8 mouse cellular contexts compared by ENCODE assay signal in genomic region chr7:4921824-4922482, GRCm38 (mm10). TPM values are rescaled to one million over a fixed set of nuclear protein-coding genes. Genes with fewer than 3 reads are reported as not detected.
A peak's percentile ranks its signal among the peaks of the same experiment; 100 is the strongest.
DNase-seq lines count a peak whose midpoint lies in the region; ATAC-seq and TF ChIP-seq lines count a peak whose summit lies in the region.

Nat14 (plus strand) TSS chr7:4922028.

- peak within 1 kb of the TSS; percentile 59 for H3K9ac ChIP-seq in forebrain, embryonic 11.5 days (ENCODE audit: low read length)
- peak within 1 kb of the TSS; percentile 73 for H3K9ac ChIP-seq in neural tube, embryonic 13.5 days

- no peak for DNase-seq in left cerebral cortex, adult 2 months (ENCODE audit: extremely low spot score in 1 of 2, low spot score in 2 of 2)
- no peak for DNase-seq in left cerebral cortex, adult 9 months (ENCODE audit: low spot score in 2 of 2)
- no peak for DNase-seq in forebrain, embryonic 11.5 days (ENCODE audit: low spot score)
- no peak for DNase-seq in layer of hippocampus, postnatal 36 days
- DNase-seq in cerebellum, adult 11 months, result no peak
- DNase-seq in c-Kit-positive CD71-positive TER-119-positive erythroid progenitor cells, embryonic 14.5 days (ENCODE audit: low spot score), result no peak
- DNase-seq in lung, postnatal 25 days (ENCODE audit: low spot score), result no peak

- intact Hi-C loops in left cerebral cortex, adult 2 months (cut with DNase I), result no loop called here

- H3K4me2 ChIP-seq in forebrain, embryonic 11.5 days (ENCODE audit: low read depth, low read length, severe bottlenecking), result peak within 1 kb of the TSS; percentile 81
- peak within 1 kb of the TSS; percentile 95 for H3K4me2 ChIP-seq in neural tube, embryonic 13.5 days

- peak within 1 kb of the TSS; percentile 59 for H3K4me3 ChIP-seq in left cerebral cortex, adult 2 months
- H3K4me3 ChIP-seq in forebrain, embryonic 11.5 days (ENCODE audit: low read depth, low read length), result peak within 1 kb of the TSS; percentile 31
- peak within 1 kb of the TSS; percentile 43 for H3K4me3 ChIP-seq in neural tube, embryonic 13.5 days

- no peaks in the 10 kb centered on the region for H3K27me3 ChIP-seq in forebrain, embryonic 11.5 days (ENCODE audit: control insufficient read depth, insufficient read depth, low read length)
- H3K27me3 ChIP-seq in neural tube, embryonic 13.5 days, result no peaks in the 10 kb centered on the region

- TF ChIP-seq CTCF in left cerebral cortex, adult 2 months (IDR thresholded peaks at IDR 0.05), result no peak

- peaks cover 43% of the 10 kb centered on the region for H3K4me1 ChIP-seq in forebrain, embryonic 11.5 days (replicated peaks; ENCODE audit: control insufficient read depth, insufficient read depth, low read length)
- H3K4me1 ChIP-seq in neural tube, embryonic 13.5 days (replicated peaks), result peaks cover 76% of the 10 kb centered on the region

- no peaks in the 10 kb centered on the region for H3K9me3 ChIP-seq in forebrain, embryonic 11.5 days (ENCODE audit: control insufficient read depth, low read length)
- no peaks in the 10 kb centered on the region for H3K9me3 ChIP-seq in neural tube, embryonic 13.5 days

- peak within 1 kb of the TSS; percentile 99 for H3K27ac ChIP-seq in left cerebral cortex, adult 2 months
- H3K27ac ChIP-seq in forebrain, embryonic 11.5 days (ENCODE audit: low read depth, low read length), result peak within 1 kb of the TSS; percentile 97
- peak within 1 kb of the TSS; percentile 99 for H3K27ac ChIP-seq in neural tube, embryonic 13.5 days (replicated peaks)

- H3K36me3 ChIP-seq in forebrain, embryonic 11.5 days (ENCODE audit: control insufficient read depth, insufficient read depth, low read length), result peaks cover 5% of the 10 kb centered on the region; the same call in 1 of the 2 replicates
- H3K36me3 ChIP-seq in neural tube, embryonic 13.5 days, result peaks cover 40% of the 10 kb centered on the region

- ATAC-seq in forebrain, embryonic 11.5 days (replicated peaks; ENCODE audit: low FRiP score), result no peak
- ATAC-seq in neural tube, embryonic 13.5 days (ENCODE audit: low read depth), result no peak

- WGBS in forebrain, embryonic 11.5 days, result 26% methylated on average over 8 of the region's 8 CpGs
- 34% methylated on average over 8 of the region's 8 CpGs for WGBS in neural tube, embryonic 13.5 days

RNA-seq across cellular contexts. Expression of gene Nat14, which starts in this region (rescaled TPM):
- total RNA-seq in left cerebral cortex, adult 2 months (2021), result 100 to 1,000 TPM in 1 of 2 experiments, 10 to 100 TPM in 1; 99.7 to 109 TPM
- 10.8 and 12.6 TPM in 2 replicates for polyA plus RNA-seq in forebrain, embryonic 11.5 days (2014; fragmentation: Nextera tagmentation; extraction: Ambion mirVana)
- total RNA-seq in layer of hippocampus, postnatal 36 days (2021), result 100 to 1,000 TPM; 119 to 120 TPM
- 21.5 and 23.2 TPM in 2 replicates for polyA plus RNA-seq in neural tube, embryonic 13.5 days (2015; fragmentation: Nextera tagmentation; extraction: Ambion mirVana)
